In genomic region chr17:64129750-64130149, GRCm38 (mm10) we compare ENCODE assay signal across 16 mouse cellular contexts.
DNase-seq lines count a peak whose midpoint lies in the region; ATAC-seq and TF ChIP-seq lines count a peak whose summit lies in the region.
"Had no signal": no experiment of that assay in that cellular context is flagged by ENCODE, and none has a peak within 500 bp of the region (broad histone marks: within the 10 kb centered on the region; RNA-seq: fewer than 3 reads in every experiment).

No protein-coding gene starts in this region.

- WGBS in kidney, embryonic 14.5 days = 20% methylated on average over 2 of the region's 2 CpGs

- H3K27ac ChIP-seq in gastrocnemius, adult 2 months = peak overlapping the region; percentile 31
- no peak overlapping the region for H3K27ac ChIP-seq in kidney, embryonic 14.5 days (ENCODE audit: low read depth, low read length)
- H3K27ac ChIP-seq: hindbrain, embryonic 12.5 days; intestine, embryonic 15.5 days; left cerebral cortex, adult 2 months; midbrain, embryonic 13.5 days; neural tube, embryonic 12.5 days had no signal

- peak; percentile 17 for DNase-seq in gastrocnemius, adult 2 months
- no peak for DNase-seq in gastrocnemius, postnatal 14 days
- DNase-seq in kidney, adult 18-20 months = no peak
- peak; percentile 41 for DNase-seq in embryo, embryonic 11 days
- DNase-seq in forelimb bud, embryonic 11.5 days (ENCODE audit: low read depth, low spot score) = peak; percentile 38
- DNase-seq in adrenal gland, adult 8-10 months = no peak
- DNase-seq: lung, adult 18-20 months; lung, postnatal 14 days; thymus, postnatal 25 days had no signal

- H3K9me3 ChIP-seq in kidney, embryonic 14.5 days (ENCODE audit: control insufficient read depth, low read length) = no peaks in the 10 kb centered on the region
- H3K9me3 ChIP-seq: hindbrain, embryonic 12.5 days; intestine, embryonic 15.5 days; midbrain, embryonic 13.5 days; neural tube, embryonic 12.5 days had no signal

- H3K4me3 ChIP-seq in gastrocnemius, adult 2 months = no peak overlapping the region
- no peak overlapping the region for H3K4me3 ChIP-seq in kidney, embryonic 14.5 days (ENCODE audit: low read length)
- H3K4me3 ChIP-seq: hindbrain, embryonic 12.5 days; intestine, embryonic 15.5 days; left cerebral cortex, adult 2 months; midbrain, embryonic 13.5 days; neural tube, embryonic 12.5 days had no signal

- no peaks in the 10 kb centered on the region for H3K27me3 ChIP-seq in kidney, embryonic 14.5 days (ENCODE audit: control insufficient read depth, insufficient read depth, low read length)
- H3K27me3 ChIP-seq: hindbrain, embryonic 12.5 days; intestine, embryonic 15.5 days; midbrain, embryonic 13.5 days; neural tube, embryonic 12.5 days had no signal

- intact Hi-C loops in gastrocnemius, adult 2 months (cut with DNase I) = no loop called here
- intact Hi-C loops in gastrocnemius, postnatal 14 days (cut with DNase I; ENCODE audit: low total_unique reads) = no loop called here

- ATAC-seq in kidney, embryonic 14.5 days (ENCODE audit: low FRiP score, low TSS enrichment) = peak; percentile 84; the same call in 1 of the 2 replicates
- ATAC-seq: intestine, embryonic 15.5 days; midbrain, embryonic 13.5 days had no signal

- H3K4me1 ChIP-seq in kidney, embryonic 14.5 days (ENCODE audit: control insufficient read depth, insufficient read depth, low read length) = peaks cover 9% of the 10 kb centered on the region; the same call in 1 of the 2 replicates
- H3K4me1 ChIP-seq: hindbrain, embryonic 12.5 days; intestine, embryonic 15.5 days; midbrain, embryonic 13.5 days; neural tube, embryonic 12.5 days had no signal

- TF ChIP-seq CTCF in gastrocnemius, adult 2 months (IDR thresholded peaks at IDR 0.05) = no peak

- H3K4me2 ChIP-seq in kidney, embryonic 14.5 days (replicated peaks; ENCODE audit: low read depth, low read length) = no peak overlapping the region
- H3K4me2 ChIP-seq: hindbrain, embryonic 12.5 days; intestine, embryonic 15.5 days; liver, embryonic 11.5 days; midbrain, embryonic 13.5 days; neural tube, embryonic 12.5 days had no signal

- no peaks in the 10 kb centered on the region for H3K36me3 ChIP-seq in kidney, embryonic 14.5 days (ENCODE audit: control insufficient read depth, insufficient read depth, low read length)
- H3K36me3 ChIP-seq: hindbrain, embryonic 12.5 days; intestine, embryonic 15.5 days; midbrain, embryonic 13.5 days; neural tube, embryonic 12.5 days had no signal

- no peak overlapping the region for H3K9ac ChIP-seq in kidney, embryonic 14.5 days (ENCODE audit: low read depth, low read length)
- H3K9ac ChIP-seq: hindbrain, embryonic 12.5 days; intestine, embryonic 15.5 days; midbrain, embryonic 13.5 days; neural tube, embryonic 12.5 days had no signal

Comparison
In these comparisons a context has a peak if more than half of its experiments do, and no peak if none do; other contexts are left out.
1. DNase-seq: peak in gastrocnemius, adult 2 months (single experiment), embryo, embryonic 11 days (single experiment) and forelimb bud, embryonic 11.5 days (single experiment); none in gastrocnemius, postnatal 14 days (single experiment), kidney, adult 18-20 months (single experiment) and adrenal gland, adult 8-10 months (single experiment).